Mouse (Mus musculus): ENCODE results near the gene Zfp444. TPM values are rescaled to one million over a fixed set of nuclear protein-coding genes. Genes with fewer than 3 reads are reported as not detected.

The Zfp444 gene
- total RNA-seq (2022) = 10 to 100 TPM; 43.8 to 54.2 (median 49.5) TPM

GRCm38 (mm10) chr7:6172006-6172649 lies at the start of gene Zfp444:
Gene Zfp444 (plus strand): TSS chr7:6172226.
- peak; percentile 94 to 99 for DNase-seq (ENCODE audit: low spot score in 2 of 2)

- DNase-seq (ENCODE audit: low spot score in 2 of 2) = peak; percentile 62 to 75
Measured at GRCm38 (mm10) chr7:6126690-6127448, 45.2 kb upstream of the Zfp444 start.

DNA sequence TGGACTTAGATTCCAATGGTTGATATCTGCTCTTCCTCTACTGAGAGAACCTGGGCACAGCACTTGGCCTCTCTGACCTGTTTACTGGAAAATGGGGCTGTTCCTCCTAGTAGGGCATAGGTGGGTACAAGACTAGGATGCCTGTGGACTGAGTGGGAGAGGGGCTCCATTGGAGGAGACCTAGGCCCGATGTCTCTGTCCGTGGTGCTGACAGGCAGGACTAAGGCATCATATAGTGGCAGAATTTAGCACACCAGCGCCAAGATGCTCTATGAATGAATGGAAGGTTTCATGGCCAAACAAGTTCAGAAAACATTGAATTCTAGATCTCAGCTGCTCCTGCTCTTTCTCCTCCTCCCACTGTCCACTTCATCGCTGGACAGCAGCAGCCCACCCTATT lies 41.7 kb upstream of the Zfp444 start:
- DNase-seq (ENCODE audit: low spot score in 2 of 2) = no peak

GRCm38 (mm10) chr7:6132646-6133045 lies 39.4 kb upstream of the Zfp444 start:
- DNase-seq (ENCODE audit: low spot score in 2 of 2) = no peak

GRCm38 (mm10) chr7:6136497-6136896 lies 35.5 kb upstream of the Zfp444 start:
- DNase-seq (ENCODE audit: low spot score in 2 of 2) = no peak

- no peak for DNase-seq (ENCODE audit: low spot score in 2 of 2)
Measured at GRCm38 (mm10) chr7:6139295-6139694, 32.7 kb upstream of the Zfp444 start.

- DNase-seq (ENCODE audit: low spot score in 2 of 2) = no peak
Measured at GRCm38 (mm10) chr7:6143991-6144531, 28.0 kb upstream of the Zfp444 start.

GRCm38 (mm10) chr7:6145423-6146188 lies 26.4 kb upstream of the Zfp444 start:
- no peak for DNase-seq (ENCODE audit: low spot score in 2 of 2)

GRCm38 (mm10) chr7:6146194-6146981 lies 25.6 kb upstream of the Zfp444 start:
- no peak for DNase-seq (ENCODE audit: low spot score in 2 of 2)

GRCm38 (mm10) chr7:6146982-6147325 lies 25.1 kb upstream of the Zfp444 start:
- no peak for DNase-seq (ENCODE audit: low spot score in 2 of 2)

DNA sequence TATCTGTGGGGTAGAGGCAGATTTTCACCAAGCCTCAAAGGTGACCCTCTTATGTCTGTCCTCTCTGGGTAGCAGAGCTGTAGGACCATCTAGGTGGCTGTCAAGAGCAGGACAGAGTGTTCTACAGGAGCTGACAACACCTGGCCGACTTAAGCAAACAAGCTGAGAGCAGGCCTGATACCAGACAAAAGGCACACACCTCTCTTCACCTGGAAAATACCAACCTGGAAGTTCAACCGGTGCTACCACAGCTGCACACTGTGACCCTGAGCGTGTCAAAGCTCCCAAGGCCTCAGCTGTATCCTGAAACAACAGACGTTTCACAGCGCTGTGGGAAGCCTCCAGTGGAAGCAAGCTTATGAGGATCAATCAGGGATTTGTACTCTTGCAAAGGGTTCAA lies 24.3 kb upstream of the Zfp444 start:
- no peak for DNase-seq (ENCODE audit: low spot score in 2 of 2)

- no peak for DNase-seq (ENCODE audit: low spot score in 2 of 2)
Measured at GRCm38 (mm10) chr7:6151266-6151665, 20.8 kb upstream of the Zfp444 start.

DNA sequence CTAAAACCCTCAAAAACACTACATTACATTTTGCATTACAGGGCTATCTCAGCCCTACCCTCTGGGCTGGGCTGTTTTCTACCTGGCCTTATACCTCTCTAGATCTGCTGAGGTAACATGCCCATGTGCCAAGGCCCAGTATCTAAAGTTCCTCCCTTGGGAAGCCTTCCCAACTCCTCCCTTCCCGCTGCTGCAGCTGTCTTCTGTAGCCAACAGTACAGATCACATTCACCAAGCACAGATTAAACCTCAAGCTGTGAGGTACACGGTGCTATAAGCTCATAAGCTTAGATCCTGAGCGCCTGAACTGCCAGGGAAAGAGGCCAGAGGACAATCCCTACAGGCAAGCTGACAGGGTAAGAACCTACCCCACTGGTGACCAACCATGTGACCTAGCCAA lies 20.0 kb upstream of the Zfp444 start:
- no peak for DNase-seq (ENCODE audit: low spot score in 2 of 2)

DNA sequence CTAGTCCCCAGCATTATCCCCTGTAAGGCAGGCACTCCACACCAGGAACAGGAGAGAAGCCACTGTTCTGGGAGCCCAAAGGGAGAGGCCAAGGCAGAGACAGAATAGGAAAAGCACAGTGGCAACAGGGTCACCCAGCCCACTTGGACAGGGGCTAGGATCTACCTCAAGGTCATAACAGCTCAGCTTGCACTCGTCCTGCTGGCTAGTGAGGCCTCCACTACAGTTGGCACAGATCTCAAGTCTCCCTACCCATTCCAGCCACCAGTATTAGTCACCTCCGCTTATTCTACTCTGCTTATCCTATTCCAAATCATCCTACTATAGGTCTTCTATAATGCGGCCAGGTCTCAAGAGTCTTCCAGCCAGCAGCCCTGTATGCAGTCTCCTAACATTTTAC lies 18.9 kb upstream of the Zfp444 start:
- no peak for DNase-seq (ENCODE audit: low spot score in 2 of 2)

DNA sequence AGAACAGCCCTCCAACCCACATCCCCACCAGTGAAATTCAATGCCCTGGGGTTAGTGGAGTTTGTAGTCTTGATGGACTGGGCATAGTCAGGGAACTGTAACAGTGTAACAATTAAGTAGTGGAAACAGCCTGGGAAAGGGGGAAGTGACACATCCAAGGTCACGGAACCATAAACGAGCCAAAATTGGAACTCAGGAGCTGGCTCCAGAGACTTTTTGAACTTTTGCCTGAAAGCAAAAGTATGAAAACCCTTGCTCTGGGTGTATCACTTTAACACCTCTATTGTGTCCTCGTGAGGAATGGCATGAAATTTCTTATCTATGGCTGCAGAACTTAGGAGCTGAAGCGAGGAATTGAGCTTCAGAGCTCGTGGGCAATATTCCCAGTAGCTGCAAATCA lies 17.9 kb upstream of the Zfp444 start:
- no peak for DNase-seq (ENCODE audit: low spot score in 2 of 2)

DNA sequence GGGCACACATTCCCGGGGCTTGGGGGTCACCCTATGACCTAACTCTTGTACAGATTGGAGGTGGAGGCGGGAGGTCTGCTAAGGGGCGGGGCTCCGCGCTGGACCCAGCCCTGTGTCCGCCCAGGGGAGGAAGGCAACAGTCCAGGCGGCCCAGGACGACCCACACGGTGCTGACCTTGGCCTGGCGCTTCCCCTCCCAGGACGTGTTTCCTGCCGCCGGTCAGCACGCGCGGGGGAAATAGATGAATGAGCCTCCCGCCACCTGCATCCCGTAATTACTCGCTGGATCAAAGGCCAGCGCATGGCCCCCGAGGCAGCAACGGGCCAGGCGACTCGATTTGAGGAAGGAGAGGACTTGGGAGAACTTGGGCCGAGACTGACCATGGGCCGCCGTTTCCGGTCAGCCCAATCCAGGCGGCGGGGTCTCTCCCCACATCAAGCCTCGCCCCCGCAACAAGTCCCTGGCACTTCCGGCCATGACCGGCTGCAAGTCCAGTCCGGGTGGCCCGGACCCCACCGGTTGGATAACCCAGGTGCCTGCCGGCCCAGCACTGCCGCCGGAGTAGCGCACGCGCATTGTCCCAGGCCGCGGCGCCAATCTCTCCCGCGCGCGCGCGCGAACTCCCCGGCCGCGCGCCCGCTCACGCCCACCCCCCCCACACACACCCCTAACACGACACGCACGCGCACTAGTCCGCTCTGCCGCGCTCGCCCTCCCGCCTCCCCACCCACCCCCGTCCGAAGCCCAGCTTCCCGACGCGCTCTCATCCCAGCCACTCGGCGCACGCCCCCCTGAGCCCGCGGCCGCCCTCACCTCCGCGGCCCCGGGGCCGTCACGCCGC lies 16.8 kb upstream of the Zfp444 start:
- DNase-seq (ENCODE audit: low spot score in 2 of 2) = peak; percentile 61 to 68

- DNase-seq (ENCODE audit: low spot score in 2 of 2) = peak; percentile 87 to 98
Measured at GRCm38 (mm10) chr7:6155901-6156411, 16.1 kb upstream of the Zfp444 start, which contains the start of gene Zfp787. Gene Zfp787 (minus strand): TSS chr7:6155997.

DNA sequence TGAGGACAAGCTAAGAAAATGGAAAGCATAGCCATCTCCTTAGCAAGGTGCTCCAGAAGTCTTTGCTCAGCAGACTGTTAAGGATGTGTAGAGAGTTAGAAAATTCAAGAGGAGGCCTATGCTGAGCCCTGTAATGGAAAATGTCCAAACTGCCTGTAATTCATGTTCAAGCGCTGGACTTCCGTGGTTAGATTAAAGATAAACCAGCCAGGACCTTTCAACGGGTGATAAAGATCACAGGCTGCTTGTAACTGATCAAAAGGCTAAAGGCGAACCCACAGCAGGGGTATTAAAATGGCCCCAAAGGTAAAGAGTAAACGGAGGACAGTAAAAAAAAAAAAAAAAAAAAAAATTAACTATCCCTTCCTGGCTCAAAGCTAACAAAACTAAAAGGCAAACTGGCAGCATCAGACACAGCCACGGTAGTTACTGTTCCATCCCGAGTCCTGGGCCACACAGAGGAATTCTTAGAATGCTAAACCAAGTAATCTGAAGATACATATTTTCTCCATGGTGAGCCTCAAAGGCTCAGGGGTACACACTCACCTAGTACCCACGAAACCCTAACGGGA lies 15.0 kb upstream of the Zfp444 start:
- no peak for DNase-seq (ENCODE audit: low spot score in 2 of 2)

DNA sequence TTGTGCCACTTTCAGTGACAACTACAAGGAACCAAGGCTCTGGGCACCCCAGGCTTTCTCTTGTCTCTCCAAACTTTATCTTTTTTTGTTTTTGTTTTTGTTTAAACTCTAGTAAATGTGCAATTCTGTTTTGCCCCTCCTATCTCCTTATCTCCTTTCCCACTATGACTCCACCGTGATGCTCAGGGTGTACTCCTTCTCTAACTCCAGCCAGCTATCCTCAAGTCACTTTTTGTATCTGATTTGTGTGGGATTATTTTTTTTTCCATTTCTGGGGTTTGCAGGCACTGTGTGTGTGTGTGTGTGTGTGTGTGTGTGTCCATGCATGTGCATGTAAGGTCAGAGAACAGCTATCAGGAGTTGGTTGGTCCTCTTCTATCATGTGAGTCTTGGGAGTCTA lies 14.5 kb upstream of the Zfp444 start:
- no peak for DNase-seq (ENCODE audit: low spot score in 2 of 2)

DNA sequence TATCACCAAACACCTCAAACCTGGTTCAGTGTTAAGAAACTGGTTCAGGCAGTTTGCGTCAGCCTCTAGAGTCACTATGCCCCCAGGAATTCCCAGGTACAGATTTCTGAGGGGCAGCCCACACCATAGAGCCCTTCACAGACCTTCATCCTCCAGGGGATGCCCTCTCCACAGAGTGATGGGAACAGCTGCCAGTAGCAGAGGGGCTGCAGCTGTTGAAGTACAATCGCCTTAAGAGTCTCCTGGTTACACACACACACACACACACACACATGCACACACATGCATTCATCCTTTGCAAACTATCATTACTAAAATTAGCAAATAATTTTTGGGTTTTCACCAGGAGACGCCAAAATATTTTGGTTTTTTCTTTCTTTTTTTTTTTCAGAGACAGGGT lies 12.4 kb upstream of the Zfp444 start:
- no peak for DNase-seq (ENCODE audit: low spot score in 2 of 2)
